Mouse (Mus musculus): Measurements from ENCODE around the gene Etv2. TPM values are rescaled to one million over a fixed set of nuclear protein-coding genes. Genes with fewer than 3 reads are reported as not detected.
A peak's percentile ranks its signal among the peaks of the same experiment; 100 is the strongest.

The Etv2 gene
- polyA plus RNA-seq, 1 experiment from 2014 or later: not detected

DNA sequence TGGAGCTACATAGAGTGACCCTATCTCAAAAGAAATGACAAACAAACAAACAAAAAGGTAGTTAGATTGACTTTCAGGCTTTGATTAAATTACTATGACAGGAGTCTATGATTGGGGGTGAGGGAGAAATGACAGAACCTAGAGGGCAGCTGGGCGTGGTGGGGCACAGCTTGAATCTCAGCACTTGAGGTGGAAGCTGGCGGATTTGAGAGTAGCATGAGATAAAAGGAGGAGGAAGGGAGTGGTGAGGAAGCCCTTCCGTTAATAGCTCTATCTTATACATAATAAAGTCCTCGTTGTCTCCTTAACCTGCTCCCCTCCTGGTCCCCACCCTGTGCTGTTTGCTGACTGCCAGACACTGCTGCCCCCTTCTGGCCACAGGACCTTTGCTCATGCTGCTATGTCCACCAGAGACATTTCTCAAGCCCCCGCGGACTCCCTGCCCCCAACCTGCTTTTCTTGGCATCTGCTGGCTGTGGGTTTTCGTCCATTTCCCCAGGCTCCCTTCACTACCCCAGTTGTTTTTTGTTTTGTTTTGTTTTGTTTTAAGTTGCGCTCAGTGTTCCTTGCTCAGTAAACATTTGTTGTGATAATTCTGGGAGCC, 27.8 kb downstream of the Etv2 start:
- H3K9me3 ChIP-seq (replicated peaks; ENCODE audit: low read length): no peaks in the 10 kb centered on the region
- WGBS: 24% methylated on average over 8 of the region's 8 CpGs
- H3K27me3 ChIP-seq (ENCODE audit: insufficient read depth, low read length): no peaks in the 10 kb centered on the region
- no peak overlapping the region for H3K27ac ChIP-seq
- ATAC-seq (replicated peaks; ENCODE audit: low FRiP score, low read depth) (no peak), DNase-seq (ENCODE audit: low spot score) (peak; percentile 73)
- H3K4me2 ChIP-seq (ENCODE audit: low read length): no peak overlapping the region
- H3K4me1 ChIP-seq (replicated peaks; ENCODE audit: insufficient read depth, low read length): 0 out of 2 replicates have a peak, but pooled peaks cover 5% of the 10 kb centered on the region
- H3K36me3 ChIP-seq (ENCODE audit: insufficient read depth, low read length): no peaks in the 10 kb centered on the region
- no peak overlapping the region for H3K4me3 ChIP-seq (replicated peaks; ENCODE audit: low read depth, low read length)
- TF ChIP-seq CTCF (IDR thresholded peaks at IDR 0.05; ENCODE audit: low read depth): peak; percentile 78
- H3K9ac ChIP-seq (ENCODE audit: low read depth, low read length): no peak overlapping the region

DNA sequence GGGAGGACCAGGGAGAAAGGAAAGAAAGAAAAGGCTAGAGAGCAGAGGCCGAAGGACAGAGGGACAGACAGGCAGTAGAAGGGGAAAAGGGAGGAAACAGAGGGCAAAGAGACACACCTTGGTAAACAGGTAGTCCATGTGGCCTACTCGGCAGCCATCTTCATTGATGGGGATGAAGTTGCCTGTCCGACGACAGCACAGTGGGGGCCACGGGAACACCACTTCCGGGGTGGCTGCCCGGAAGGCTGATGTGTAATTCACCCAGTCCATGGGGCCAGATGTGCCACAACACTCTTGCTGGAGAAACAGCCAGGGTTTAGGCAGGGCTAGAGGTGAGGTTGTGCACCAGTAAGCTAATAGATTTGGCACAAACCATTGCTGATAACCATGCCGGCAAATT, 30.7 kb downstream of the Etv2 start:
- DNase-seq (ENCODE audit: low spot score) (no peak), ATAC-seq (replicated peaks; ENCODE audit: low FRiP score, low read depth) (no peak)

DNA sequence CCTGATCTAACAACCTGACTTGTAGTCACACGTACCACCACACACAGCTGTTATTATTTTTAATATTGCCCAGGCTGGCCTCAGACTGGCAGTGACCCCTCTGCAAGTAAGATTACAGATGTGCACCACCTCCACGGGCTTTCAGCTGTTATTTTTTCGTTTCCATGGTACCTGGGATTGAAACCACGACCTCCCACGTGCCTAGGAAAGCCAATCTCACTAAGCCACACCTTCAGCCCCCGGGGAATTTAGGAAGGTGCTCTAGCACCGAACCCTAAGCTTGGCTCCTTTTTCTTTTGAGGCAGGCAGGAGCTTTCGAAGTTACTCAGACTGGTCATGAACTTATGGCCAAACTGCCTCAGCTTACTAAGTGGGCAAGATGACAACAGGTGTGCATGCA, 31.2 kb downstream of the Etv2 start:
- WGBS: 40% methylated on average over 8 of the region's 8 CpGs
- DNase-seq (ENCODE audit: low spot score) (no peak), ATAC-seq (replicated peaks; ENCODE audit: low FRiP score, low read depth) (no peak)
- Histone ChIP-seq H3K9me3 (replicated peaks; ENCODE audit: low read length) (no peaks in the 10 kb centered on the region), H3K27ac (no peak overlapping the region), H3K4me2 (ENCODE audit: low read length) (no peak overlapping the region), H3K27me3 (ENCODE audit: insufficient read depth, low read length) (no peaks in the 10 kb centered on the region), H3K36me3 (ENCODE audit: insufficient read depth, low read length) (no peaks in the 10 kb centered on the region), H3K4me1 (replicated peaks; ENCODE audit: insufficient read depth, low read length) (0 out of 2 replicates have a peak, but pooled peaks cover 5% of the 10 kb centered on the region), H3K4me3 (replicated peaks; ENCODE audit: low read depth, low read length) (no peak overlapping the region), H3K9ac (ENCODE audit: low read depth, low read length) (no peak overlapping the region)
- TF ChIP-seq CTCF (IDR thresholded peaks at IDR 0.05; ENCODE audit: low read depth): no peak

More for the DNA sequence above, 30.7 kb downstream of the Etv2 start:
- Histone ChIP-seq H3K36me3 (ENCODE audit: insufficient read depth, low read length) (no peaks in the 10 kb centered on the region), H3K4me1 (replicated peaks; ENCODE audit: insufficient read depth, low read length) (0 out of 2 replicates have a peak, but pooled peaks cover 5% of the 10 kb centered on the region), H3K4me3 (replicated peaks; ENCODE audit: low read depth, low read length) (no peak overlapping the region), H3K27ac (no peak overlapping the region), H3K9me3 (replicated peaks; ENCODE audit: low read length) (no peaks in the 10 kb centered on the region), H3K9ac (ENCODE audit: low read depth, low read length) (no peak overlapping the region), H3K27me3 (ENCODE audit: insufficient read depth, low read length) (no peaks in the 10 kb centered on the region), H3K4me2 (ENCODE audit: low read length) (no peak overlapping the region)
- WGBS: 86% methylated on average over 8 of the region's 8 CpGs
- TF ChIP-seq CTCF (IDR thresholded peaks at IDR 0.05; ENCODE audit: low read depth): no peak

DNA sequence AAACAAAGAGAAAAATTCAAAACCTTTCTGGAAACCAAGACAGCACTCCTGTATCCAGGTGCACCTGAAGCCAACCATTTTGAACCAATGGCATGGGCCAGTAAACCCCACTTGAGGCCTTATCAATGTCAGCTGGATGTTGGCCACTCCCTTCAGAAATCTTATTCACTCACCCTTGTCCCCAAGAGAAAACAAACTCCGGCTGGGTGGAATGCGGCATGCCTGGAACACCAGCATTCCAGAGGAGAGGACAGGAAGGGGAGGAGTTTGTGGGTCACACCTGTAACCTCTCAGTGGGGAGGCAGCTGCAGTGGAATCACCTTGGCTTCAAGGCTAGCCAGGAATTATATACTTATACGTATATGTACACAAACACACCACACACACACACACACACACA, 33.1 kb downstream of the Etv2 start:
- Histone ChIP-seq H3K9ac (ENCODE audit: low read depth, low read length) (no peak overlapping the region), H3K36me3 (ENCODE audit: insufficient read depth, low read length) (no peaks in the 10 kb centered on the region), H3K4me3 (replicated peaks; ENCODE audit: low read depth, low read length) (no peak overlapping the region), H3K4me1 (replicated peaks; ENCODE audit: insufficient read depth, low read length) (0 out of 2 replicates have a peak, but pooled peaks cover 5% of the 10 kb centered on the region), H3K27me3 (ENCODE audit: insufficient read depth, low read length) (no peaks in the 10 kb centered on the region), H3K4me2 (ENCODE audit: low read length) (no peak overlapping the region), H3K27ac (peak overlapping the region; percentile 60), H3K9me3 (replicated peaks; ENCODE audit: low read length) (no peaks in the 10 kb centered on the region)
- peak; percentile 72 for DNase-seq (ENCODE audit: low spot score)
- peak; percentile 74 for ATAC-seq (replicated peaks; ENCODE audit: low FRiP score, low read depth)
- TF ChIP-seq CTCF (IDR thresholded peaks at IDR 0.05; ENCODE audit: low read depth): no peak
- 16% methylated on average over 3 of the region's 3 CpGs for WGBS

DNA sequence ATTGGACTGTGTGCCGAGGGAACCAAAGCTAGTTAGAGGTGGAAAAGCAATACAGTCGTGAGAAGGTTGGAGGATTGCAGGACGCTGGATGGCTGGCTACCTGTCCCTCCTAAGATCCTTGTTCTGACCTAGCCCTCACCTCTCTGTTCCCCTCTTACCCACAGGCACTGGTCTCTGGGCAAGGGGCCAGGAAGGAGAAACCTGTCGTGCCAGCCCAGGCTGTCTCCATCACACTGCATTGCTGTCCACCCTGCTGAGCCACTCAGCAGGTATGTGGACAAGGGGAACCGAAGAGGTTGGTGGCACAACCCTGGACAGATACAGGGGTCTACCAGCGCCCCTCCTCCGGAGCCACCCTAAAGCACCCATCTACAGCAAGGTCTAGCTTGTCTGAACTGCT, 35.0 kb downstream of the Etv2 start:
- Histone ChIP-seq H3K36me3 (ENCODE audit: insufficient read depth, low read length) (no peaks in the 10 kb centered on the region), H3K9ac (ENCODE audit: low read depth, low read length) (no peak overlapping the region), H3K27ac (peak overlapping the region; percentile 64), H3K4me3 (replicated peaks; ENCODE audit: low read depth, low read length) (no peak overlapping the region), H3K4me2 (ENCODE audit: low read length) (no peak overlapping the region), H3K9me3 (replicated peaks; ENCODE audit: low read length) (no peaks in the 10 kb centered on the region), H3K4me1 (replicated peaks; ENCODE audit: insufficient read depth, low read length) (0 out of 2 replicates have a peak, but pooled peaks cover 5% of the 10 kb centered on the region), H3K27me3 (ENCODE audit: insufficient read depth, low read length) (no peaks in the 10 kb centered on the region)
- DNase-seq (ENCODE audit: low spot score): no peak
- ATAC-seq (replicated peaks; ENCODE audit: low FRiP score, low read depth): no peak
- TF ChIP-seq CTCF (IDR thresholded peaks at IDR 0.05; ENCODE audit: low read depth): no peak
- WGBS: 68% methylated on average over 7 of the region's 7 CpGs

DNA sequence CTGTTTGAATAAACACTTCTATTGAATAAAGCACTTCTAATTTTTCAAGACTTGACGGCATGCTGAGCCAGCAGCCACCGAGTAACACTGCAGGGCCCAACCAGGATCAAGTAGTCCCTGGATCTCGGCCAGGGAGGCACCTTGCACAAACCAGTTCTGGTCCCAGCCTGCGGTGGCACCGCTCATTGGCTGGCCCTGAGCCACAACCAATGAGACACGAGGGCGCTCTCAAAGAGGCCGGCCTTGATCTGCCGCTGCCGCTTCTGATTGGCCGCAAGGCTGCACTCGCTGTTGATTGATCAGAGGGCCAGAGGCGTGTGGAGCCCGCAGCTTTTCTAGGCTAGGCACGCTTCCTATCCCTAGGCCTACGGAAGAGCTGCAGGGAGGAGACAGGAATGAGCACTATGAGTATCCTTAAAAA, 35.7 kb downstream of the Etv2 start:
- no peak overlapping the region for H3K9ac ChIP-seq (ENCODE audit: low read depth, low read length)
- peak; percentile 89 for DNase-seq (ENCODE audit: low spot score)
- WGBS: 1% methylated on average over 16 of the region's 16 CpGs
- no peaks in the 10 kb centered on the region for H3K27me3 ChIP-seq (ENCODE audit: insufficient read depth, low read length)
- no peak overlapping the region for H3K4me2 ChIP-seq (ENCODE audit: low read length)
- TF ChIP-seq CTCF (IDR thresholded peaks at IDR 0.05; ENCODE audit: low read depth): no peak
- H3K36me3 ChIP-seq (ENCODE audit: insufficient read depth, low read length): no peaks in the 10 kb centered on the region
- peak; percentile 95 for ATAC-seq (replicated peaks; ENCODE audit: low FRiP score, low read depth)
- no peaks in the 10 kb centered on the region for H3K9me3 ChIP-seq (replicated peaks; ENCODE audit: low read length)
- 0 out of 2 replicates have a peak, but pooled peaks cover 5% of the 10 kb centered on the region for H3K4me1 ChIP-seq (replicated peaks; ENCODE audit: insufficient read depth, low read length)
- H3K27ac ChIP-seq: peak overlapping the region; percentile 75
- H3K4me3 ChIP-seq (replicated peaks; ENCODE audit: low read depth, low read length): no peak overlapping the region
